Mouse (Mus musculus) limb, embryonic 11.5 days (tissue): ENCODE data around the gene Pttg1. TPM values are rescaled to one million over a fixed set of nuclear protein-coding genes. Genes with fewer than 3 reads are reported as not detected.
A peak's percentile ranks its signal among the peaks of the same experiment; 100 is the strongest.

Experiments
- ATAC-seq: fragments of 200-750 bp; cut with Nextera tagmentation; 2 replicates; pipeline ENCODE4 v1.8.0; 2017; ENCODE audit warnings: low read depth; ENCODE audit not compliant: insufficient number of reproducible peaks, low FRiP score, low TSS enrichment
- DNase-seq: peaks from one replicate; pipeline ENCODE4 v3.0.0-alpha.2; 2015; ENCODE audit warnings: low spot score
- H3K27ac ChIP-seq: fragments of 300-500 bp; sonication (generic); replicated peaks from 2 replicates; pipeline ENCODE4 v1.5.1; 2014; ENCODE audit warnings: low read depth, mild to moderate bottlenecking, low read length
- H3K27me3 ChIP-seq: fragments of 300-500 bp; sonication (generic); 2 replicates; pipeline ENCODE4 v1.6.1; 2014; ENCODE audit warnings: mild to moderate bottlenecking, low read length, mixed read lengths; ENCODE audit not compliant: control insufficient read depth, insufficient read depth
- H3K36me3 ChIP-seq: fragments of 300-500 bp; sonication (generic); 2 replicates; pipeline ENCODE4 v1.6.1; 2014; ENCODE audit warnings: mild to moderate bottlenecking, low read length, moderate library complexity, mixed read lengths; ENCODE audit not compliant: control insufficient read depth, insufficient read depth
- H3K4me1 ChIP-seq: fragments of 300-500 bp; sonication (generic); 2 replicates; pipeline ENCODE4 v1.6.1; 2014; ENCODE audit warnings: low read length, mixed read lengths; ENCODE audit not compliant: control insufficient read depth, insufficient read depth
- H3K4me2 ChIP-seq: fragments of 300-500 bp; sonication (generic); 2 replicates; pipeline ENCODE4 v1.6.1; 2014; ENCODE audit warnings: low read depth, mild to moderate bottlenecking, moderate library complexity; ENCODE audit not compliant: severe bottlenecking
- H3K4me3 ChIP-seq: fragments of 300-500 bp; sonication (generic); 2 replicates; pipeline ENCODE4 v1.5.1; 2014; ENCODE audit warnings: low read depth, low read length
- H3K9ac ChIP-seq: fragments of 300-500 bp; sonication (generic); 2 replicates; pipeline ENCODE4 v1.6.1; 2014; ENCODE audit warnings: mild to moderate bottlenecking, low read length
- H3K9me3 ChIP-seq: fragments of 300-500 bp; sonication (generic); 2 replicates; pipeline ENCODE4 v1.6.1; 2016; ENCODE audit warnings: low read length; ENCODE audit not compliant: control insufficient read depth
- WGBS: fragments of 180-500 bp; shearing (Covaris S2); extraction: QIAGEN DNeasy Blood & Tissue Kit; methylation state at CpG from one replicate; pipeline ENCODE4 v1.1.7; 2014; 5-methylcytosine and 5-hydroxymethylcytosine counted together
- polyA plus RNA-seq: library from polyadenylated mRNA; unstranded; fragments of >200 nt; fragmentation: Nextera tagmentation; extraction: Ambion mirVana; gene quantifications from 2 replicates; pipeline ENCODE4 v1.2.1, GENCODE M21; 2014

The Pttg1 gene
- polyA plus RNA-seq, 1 experiment from 2014 or later = 100 TPM

GRCm38 (mm10) chr11:43385716-43386115 is 40.3 kb downstream of the Pttg1 start:
- no peaks in the 10 kb centered on the region for H3K36me3 ChIP-seq
- no peaks in the 10 kb centered on the region for H3K9me3 ChIP-seq
- H3K4me1 ChIP-seq = peaks cover 6% of the 10 kb centered on the region
- ATAC-seq = no peak
- peak overlapping the region; percentile 34; the same call in 1 of the 2 replicates for H3K9ac ChIP-seq
- peak; percentile 41 for DNase-seq
- 4% methylated on average over 8 of the region's 8 CpGs for WGBS
- peak overlapping the region; percentile 31 for H3K4me3 ChIP-seq
- H3K4me2 ChIP-seq = peak overlapping the region; percentile 60
- H3K27ac ChIP-seq = no peak overlapping the region
- H3K27me3 ChIP-seq = no peaks in the 10 kb centered on the region

- Histone ChIP-seq H3K27ac (no peak overlapping the region), H3K9ac (peak overlapping the region; percentile 61), H3K36me3 (no peaks in the 10 kb centered on the region), H3K27me3 (no peaks in the 10 kb centered on the region), H3K4me3 (peak overlapping the region; percentile 31), H3K4me2 (peak overlapping the region; percentile 60), H3K9me3 (no peaks in the 10 kb centered on the region), H3K4me1 (peaks cover 6% of the 10 kb centered on the region)
- ATAC-seq (peak; percentile 73; the same call in 1 of the 2 replicates), DNase-seq (peak; percentile 63)
- 4% methylated on average over 18 of the region's 18 CpGs for WGBS
Observed at GRCm38 (mm10) chr11:43385055-43385649, 40.9 kb downstream of the Pttg1 start.

GRCm38 (mm10) chr11:43383581-43383980 is 42.5 kb downstream of the Pttg1 start:
- DNase-seq (no peak), ATAC-seq (no peak)
- H3K4me1 ChIP-seq = peaks cover 6% of the 10 kb centered on the region
- H3K36me3 ChIP-seq = no peaks in the 10 kb centered on the region
- WGBS = 90% methylated on average over 2 of the region's 2 CpGs
- no peaks in the 10 kb centered on the region for H3K27me3 ChIP-seq
- H3K9me3 ChIP-seq = no peaks in the 10 kb centered on the region
- H3K9ac ChIP-seq = no peak overlapping the region
- H3K4me3 ChIP-seq = no peak overlapping the region
- no peak overlapping the region for H3K4me2 ChIP-seq
- H3K27ac ChIP-seq = no peak overlapping the region

- Histone ChIP-seq H3K4me3 (no peak overlapping the region), H3K9ac (no peak overlapping the region), H3K27me3 (no peaks in the 10 kb centered on the region), H3K4me1 (peaks cover 6% of the 10 kb centered on the region), H3K9me3 (no peaks in the 10 kb centered on the region), H3K27ac (no peak overlapping the region), H3K4me2 (no peak overlapping the region), H3K36me3 (no peaks in the 10 kb centered on the region)
- WGBS = 90% methylated on average over 7 of the region's 7 CpGs
- no peak for DNase-seq
- ATAC-seq = no peak
Observed at GRCm38 (mm10) chr11:43380901-43381300, 45.1 kb downstream of the Pttg1 start.

DNA sequence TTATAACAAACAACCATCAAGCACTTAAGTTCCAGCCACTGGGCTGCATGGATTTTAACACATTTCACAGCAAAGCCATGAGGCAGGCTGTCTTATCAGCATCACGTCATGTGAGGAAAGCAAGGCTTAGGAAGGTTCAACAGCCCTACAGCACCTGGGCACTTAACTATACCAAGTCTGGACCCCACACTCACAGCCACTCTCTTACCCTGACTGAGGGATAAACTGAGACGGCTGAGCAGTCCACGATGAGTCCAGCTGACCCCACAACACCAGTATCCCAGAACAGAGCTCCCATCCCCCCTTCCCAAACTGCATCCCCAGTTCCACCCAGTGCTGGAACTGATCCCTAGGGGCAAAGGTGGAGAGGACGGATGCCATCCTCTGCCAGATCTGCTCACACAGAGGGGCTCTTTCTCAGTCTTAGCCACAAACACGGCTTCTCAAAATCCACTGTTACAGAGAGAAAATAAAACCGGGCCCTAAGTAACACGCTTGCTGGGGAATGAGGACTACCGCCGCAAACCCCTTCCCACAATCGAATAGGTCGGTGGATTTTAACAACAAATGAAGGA is 46.1 kb downstream of the Pttg1 start:
- 86% methylated on average over 11 of the region's 11 CpGs for WGBS

GRCm38 (mm10) chr11:43379488-43379887 is 46.6 kb downstream of the Pttg1 start:
- no peak overlapping the region for H3K9ac ChIP-seq
- no peaks in the 10 kb centered on the region for H3K27me3 ChIP-seq
- no peaks in the 10 kb centered on the region for H3K4me1 ChIP-seq
- H3K36me3 ChIP-seq = no peaks in the 10 kb centered on the region
- no peaks in the 10 kb centered on the region for H3K9me3 ChIP-seq
- no peak overlapping the region for H3K4me3 ChIP-seq
- no peak for ATAC-seq
- no peak overlapping the region for H3K27ac ChIP-seq
- no peak for DNase-seq
- 91% methylated on average over 3 of the region's 3 CpGs for WGBS
- no peak overlapping the region for H3K4me2 ChIP-seq

More for the DNA sequence above, 46.1 kb downstream of the Pttg1 start:
- DNase-seq = no peak
- Histone ChIP-seq H3K36me3 (no peaks in the 10 kb centered on the region), H3K9ac (no peak overlapping the region), H3K4me3 (no peak overlapping the region), H3K4me2 (no peak overlapping the region), H3K27ac (no peak overlapping the region), H3K9me3 (no peaks in the 10 kb centered on the region), H3K27me3 (no peaks in the 10 kb centered on the region), H3K4me1 (0 out of 2 replicates have a peak, but pooled peaks cover 2% of the 10 kb centered on the region)
- ATAC-seq = no peak

GRCm38 (mm10) chr11:43377083-43377850 is 48.8 kb downstream of the Pttg1 start:
- H3K4me1 ChIP-seq = no peaks in the 10 kb centered on the region
- DNase-seq = no peak
- WGBS = 88% methylated on average over 8 of the region's 8 CpGs
- no peak for ATAC-seq
- no peak overlapping the region for H3K27ac ChIP-seq
- no peaks in the 10 kb centered on the region for H3K27me3 ChIP-seq
- no peaks in the 10 kb centered on the region for H3K36me3 ChIP-seq
- no peak overlapping the region for H3K4me2 ChIP-seq
- H3K4me3 ChIP-seq = no peak overlapping the region
- no peaks in the 10 kb centered on the region for H3K9me3 ChIP-seq
- H3K9ac ChIP-seq = no peak overlapping the region

DNA sequence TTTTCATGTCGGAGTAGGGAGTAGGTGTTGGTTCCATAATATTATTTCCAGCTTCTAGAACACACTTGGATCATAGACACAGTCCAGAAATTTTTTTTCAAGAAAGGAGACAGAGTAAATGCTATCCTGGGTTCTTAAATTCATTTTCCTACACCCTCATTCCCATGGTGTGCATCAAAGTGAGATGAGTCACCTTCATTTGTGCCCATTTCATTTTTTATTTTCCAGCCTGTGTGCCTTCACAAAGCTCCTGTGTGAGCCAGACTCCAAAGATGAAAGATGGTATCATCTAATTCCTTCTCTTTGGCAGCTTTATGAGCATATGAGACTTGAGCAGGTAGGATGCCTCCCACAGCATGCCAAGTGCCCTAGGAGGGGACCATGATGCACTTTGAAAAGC is 49.5 kb downstream of the Pttg1 start:
- H3K27me3 ChIP-seq = no peaks in the 10 kb centered on the region
- WGBS = 93% methylated on average over 1 of the region's 1 CpGs
- DNase-seq (no peak), ATAC-seq (no peak)
- H3K4me3 ChIP-seq = no peak overlapping the region
- H3K36me3 ChIP-seq = no peaks in the 10 kb centered on the region
- no peak overlapping the region for H3K9ac ChIP-seq
- no peaks in the 10 kb centered on the region for H3K9me3 ChIP-seq
- no peaks in the 10 kb centered on the region for H3K4me1 ChIP-seq
- no peak overlapping the region for H3K27ac ChIP-seq
- no peak overlapping the region for H3K4me2 ChIP-seq
